ENCODE assay signal across 23 mouse cellular contexts in the genomic region with DNA sequence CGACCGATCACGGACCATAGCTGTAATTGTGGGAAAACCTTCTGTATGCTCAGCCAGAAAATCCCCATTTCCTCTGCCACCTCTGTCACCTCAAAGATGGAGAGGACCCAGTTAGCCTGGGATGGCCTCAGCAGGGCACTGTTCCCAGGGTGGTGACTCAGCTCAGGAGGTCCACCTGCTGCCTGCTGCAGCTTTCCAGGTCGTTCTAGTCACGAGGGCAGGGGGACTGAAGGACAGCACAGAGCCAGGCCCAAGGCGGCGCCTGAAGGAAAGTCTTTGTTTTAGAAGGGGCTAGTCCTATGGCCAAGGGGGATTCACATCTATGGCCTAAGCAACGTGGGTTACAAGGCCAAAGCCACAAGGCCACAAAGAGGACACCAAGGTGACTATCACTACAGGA.
DNase-seq lines count a peak whose midpoint lies in the region; ATAC-seq and TF ChIP-seq lines count a peak whose summit lies in the region.
"Had no signal": no experiment of that assay in that cellular context is flagged by ENCODE, and none has a peak within 500 bp of the region (broad histone marks: within the 10 kb centered on the region; RNA-seq: fewer than 3 reads in every experiment).

No protein-coding gene starts in this region.

- ATAC-seq in embryonic facial prominence, embryonic 14.5 days (ENCODE audit: low read depth): no peak
- ATAC-seq: forebrain, postnatal 0 days; hindbrain, postnatal 0 days; midbrain, embryonic 16.5 days had no signal

- H3K4me3 ChIP-seq in embryonic facial prominence, embryonic 14.5 days (ENCODE audit: low read depth, low read length): no peak overlapping the region
- H3K4me3 ChIP-seq in embryonic facial prominence, embryonic 10.5 days: no peak overlapping the region
- H3K4me3 ChIP-seq in layer of hippocampus, adult 2 months: no peak overlapping the region
- H3K4me3 ChIP-seq: embryonic facial prominence, embryonic 15.5 days; forebrain, embryonic 10.5 days; heart, embryonic 15.5 days; hindbrain, embryonic 10.5 days; neural tube, embryonic 15.5 days had no signal

- no peak overlapping the region for H3K4me2 ChIP-seq in embryonic facial prominence, embryonic 14.5 days (ENCODE audit: low read depth, low read length)
- H3K4me2 ChIP-seq: embryonic facial prominence, embryonic 15.5 days; heart, embryonic 15.5 days; neural tube, embryonic 15.5 days had no signal

- no peak for TF ChIP-seq CTCF in layer of hippocampus, adult 2 months (conservative IDR thresholded peaks at IDR 0.05)

- 75% methylated on average over 8 of the region's 8 CpGs for WGBS in embryonic facial prominence, embryonic 14.5 days
- 83% methylated on average over 8 of the region's 8 CpGs for WGBS in embryonic facial prominence, embryonic 10.5 days

- no peaks in the 10 kb centered on the region for H3K27me3 ChIP-seq in embryonic facial prominence, embryonic 14.5 days (replicated peaks; ENCODE audit: control insufficient read depth, insufficient read depth, low read length)
- H3K27me3 ChIP-seq in embryonic facial prominence, embryonic 10.5 days (replicated peaks; ENCODE audit: low read depth, poor library complexity, severe bottlenecking): no peaks in the 10 kb centered on the region
- H3K27me3 ChIP-seq: embryonic facial prominence, embryonic 15.5 days; heart, embryonic 15.5 days; neural tube, embryonic 15.5 days had no signal

- H3K4me1 ChIP-seq in embryonic facial prominence, embryonic 14.5 days (ENCODE audit: control insufficient read depth, insufficient read depth, low read length): peaks cover 29% of the 10 kb centered on the region
- peaks cover 29% of the 10 kb centered on the region for H3K4me1 ChIP-seq in embryonic facial prominence, embryonic 10.5 days

- DNase-seq in embryonic facial prominence, embryonic 14.5 days (ENCODE audit: low spot score): no peak
- no peak for DNase-seq in embryonic facial prominence, embryonic 10.5 days (ENCODE audit: low spot score)
- DNase-seq in layer of hippocampus, adult 2 months (ENCODE audit: low spot score in 2 of 2): no peak
- DNase-seq in layer of hippocampus, postnatal 10 days (ENCODE audit: low spot score in 2 of 2): no peak
- DNase-seq in 3134 (ENCODE audit: extremely low read depth, insufficient read length, low spot score): peak; percentile 46
- DNase-seq in gastrocnemius, adult 8-10 months (ENCODE audit: low spot score in 2 of 2): peak; percentile 46 to 74
- no peak for DNase-seq in adrenal gland, adult 2 months
- DNase-seq: adrenal gland, adult 8-10 months; B cell, adult 2 months; cerebellum, postnatal 10 days; forebrain, postnatal 0 days; kidney, adult 11 months; layer of hippocampus, postnatal 36 days; lung, postnatal 14 days; thymus, postnatal 25 days had no signal

- peak overlapping the region; percentile 10; the same call in 1 of the 2 replicates for H3K27ac ChIP-seq in embryonic facial prominence, embryonic 14.5 days (replicated peaks; ENCODE audit: low read depth, low read length)
- H3K27ac ChIP-seq in embryonic facial prominence, embryonic 10.5 days (replicated peaks): no peak overlapping the region
- H3K27ac ChIP-seq in layer of hippocampus, adult 2 months: peak overlapping the region; percentile 55; the same call in 1 of the 2 replicates
- H3K27ac ChIP-seq: embryonic facial prominence, embryonic 15.5 days; forebrain, embryonic 10.5 days; heart, embryonic 15.5 days; hindbrain, embryonic 10.5 days; hindbrain, postnatal 0 days; liver, embryonic 14.5 days; neural tube, embryonic 15.5 days had no signal

- H3K9me3 ChIP-seq in embryonic facial prominence, embryonic 14.5 days (ENCODE audit: control insufficient read depth, low read length): no peaks in the 10 kb centered on the region
- no peaks in the 10 kb centered on the region for H3K9me3 ChIP-seq in embryonic facial prominence, embryonic 10.5 days
- H3K9me3 ChIP-seq: embryonic facial prominence, embryonic 15.5 days; forebrain, embryonic 10.5 days; heart, embryonic 15.5 days; hindbrain, embryonic 10.5 days; neural tube, embryonic 15.5 days had no signal

- no peak overlapping the region for H3K9ac ChIP-seq in embryonic facial prominence, embryonic 14.5 days (ENCODE audit: low read depth, low read length)
- H3K9ac ChIP-seq: embryonic facial prominence, embryonic 15.5 days; forebrain, postnatal 0 days; heart, embryonic 15.5 days; liver, embryonic 14.5 days; neural tube, embryonic 15.5 days had no signal

- H3K36me3 ChIP-seq in embryonic facial prominence, embryonic 14.5 days (ENCODE audit: control insufficient read depth, insufficient read depth, low read length): no peaks in the 10 kb centered on the region
- no peaks in the 10 kb centered on the region for H3K36me3 ChIP-seq in embryonic facial prominence, embryonic 10.5 days (replicated peaks)
- H3K36me3 ChIP-seq: embryonic facial prominence, embryonic 15.5 days; forebrain, embryonic 10.5 days; heart, embryonic 15.5 days; hindbrain, embryonic 10.5 days; neural tube, embryonic 15.5 days had no signal

Comparison
In these comparisons a context has a peak if more than half of its experiments do, and no peak if none do; other contexts are left out.
1. DNase-seq: peak in 3134 (single experiment) and gastrocnemius, adult 8-10 months (2 of 2); none in embryonic facial prominence, embryonic 14.5 days (single experiment), embryonic facial prominence, embryonic 10.5 days (single experiment), layer of hippocampus, adult 2 months (0 of 2), layer of hippocampus, postnatal 10 days (0 of 2) and adrenal gland, adult 2 months (single experiment).